Mouse (Mus musculus) CD4-positive, CD25-positive, alpha-beta regulatory T cell, adult 4 months (primary cell): ENCODE measurements around the gene Disp2. TPM values are rescaled to one million over a fixed set of nuclear protein-coding genes. Genes with fewer than 3 reads are reported as not detected.

Source experiments
- ATAC-seq: one replicate; pipeline ENCODE4 v1.8.0; 2017
- polyA plus RNA-seq, 2 experiments: library from polyadenylated mRNA; unstranded; fragments of 100-300 nt; shearing (Covaris generic); gene quantifications; one replicate each; pipeline ENCODE4 v1.2.1; 2017

Disp2 gene
- polyA plus RNA-seq, result not detected

DNA sequence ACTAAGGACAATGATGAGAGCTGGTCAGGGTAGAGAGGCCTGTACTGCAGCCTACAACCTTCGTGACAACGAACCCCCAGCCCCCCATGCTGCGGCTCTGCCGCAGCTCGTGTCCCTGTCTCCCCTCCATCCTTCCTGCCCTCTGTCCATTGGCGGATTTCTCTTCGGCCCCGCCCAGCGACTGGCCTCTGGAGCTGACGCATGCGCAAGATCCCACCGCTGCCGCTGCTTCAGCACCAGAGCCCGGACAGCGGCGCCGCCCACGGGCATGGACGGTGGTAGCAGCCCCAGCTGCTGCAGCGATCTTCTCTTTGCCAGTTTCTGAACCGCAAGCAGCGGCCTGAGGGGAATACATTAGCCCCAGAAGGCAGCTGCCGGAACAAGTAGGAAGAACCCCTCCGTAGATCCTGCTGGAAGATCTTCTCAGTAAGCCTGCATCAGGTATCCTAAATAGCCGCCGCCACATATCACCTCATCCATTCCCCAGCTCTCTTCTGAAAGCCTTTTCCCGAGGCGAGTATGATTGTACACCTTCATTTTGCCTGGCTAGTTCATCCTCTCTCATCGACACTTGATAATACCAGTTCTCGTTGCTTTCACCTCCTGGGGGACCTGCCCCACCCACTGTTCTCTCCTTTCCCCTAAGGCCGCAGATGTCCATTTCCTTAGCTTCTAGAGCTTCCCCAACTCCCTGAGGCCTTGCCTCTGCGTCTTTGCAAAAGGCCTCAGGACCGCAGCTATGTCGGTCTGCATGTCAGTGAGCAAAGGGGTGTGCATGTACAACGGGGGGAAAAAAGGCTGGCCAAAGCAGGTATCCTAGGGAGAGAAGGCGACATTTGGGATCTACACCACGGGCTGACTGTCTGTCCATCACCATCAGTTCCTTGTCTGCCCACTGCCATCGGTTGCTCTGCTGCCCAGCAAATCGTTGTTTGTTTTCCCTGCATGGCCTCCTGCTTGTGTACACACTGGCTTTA lies at the start of gene Disp2:
Disp2 (plus strand) TSS at position 216 of the 977 bp plus-strand sequence.
- ATAC-seq, result peak; percentile 45

DNA sequence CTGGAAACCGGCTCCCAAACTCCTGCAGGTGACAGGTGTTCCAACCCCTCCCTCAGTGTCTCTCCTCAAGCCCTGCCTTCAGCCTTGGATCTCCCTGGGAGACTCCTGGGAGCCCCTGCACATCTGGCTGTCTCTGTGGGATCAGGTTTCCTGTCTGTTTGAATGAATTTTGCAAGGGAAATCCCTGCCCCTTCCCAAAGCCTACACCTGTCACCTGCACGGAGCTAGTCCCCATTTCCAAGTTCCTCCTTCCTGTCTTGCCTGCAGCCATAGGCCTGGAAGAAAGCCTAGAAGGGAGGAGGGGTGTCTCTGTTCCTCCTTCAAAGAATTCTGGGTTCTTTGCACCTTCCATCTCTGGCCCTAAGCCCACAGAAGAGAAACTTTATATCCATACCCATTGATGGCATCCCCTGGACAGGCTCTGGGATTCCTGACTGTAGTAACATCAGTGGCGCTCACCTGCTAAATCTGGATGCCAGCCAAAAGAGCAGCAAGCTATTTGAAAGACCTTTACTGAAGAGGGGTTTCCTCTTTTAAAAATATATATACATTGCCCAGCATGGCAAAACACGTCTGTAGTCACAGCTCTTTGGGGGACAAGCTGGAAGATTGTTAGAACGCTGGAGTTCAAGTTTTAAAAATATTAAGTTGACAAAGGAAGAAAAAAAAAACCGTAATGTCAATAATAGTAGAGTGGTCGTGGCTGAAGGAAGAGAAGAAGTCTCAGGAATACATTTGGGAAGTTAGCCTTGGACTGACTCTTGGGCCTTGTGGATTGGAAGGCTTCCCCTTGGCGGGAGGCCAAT lies 49.5 kb upstream of the Disp2 start:
- ATAC-seq, result no peak

DNA sequence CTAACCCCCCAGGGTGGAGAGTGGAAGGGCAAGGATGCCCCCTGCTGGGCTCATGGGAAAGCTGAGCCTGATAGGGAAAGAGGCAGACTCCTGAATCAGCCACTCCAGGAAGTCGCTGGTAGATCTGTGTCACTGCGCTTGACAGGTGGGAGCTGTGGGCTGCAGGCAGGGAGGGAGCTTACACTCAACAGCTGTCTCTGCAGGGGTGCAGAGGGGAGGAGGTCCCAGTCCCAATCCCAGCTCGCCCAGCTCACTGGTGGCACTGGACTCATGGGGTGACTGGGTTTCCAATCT lies 49.0 kb upstream of the Disp2 start:
- ATAC-seq, result peak; percentile 29

DNA sequence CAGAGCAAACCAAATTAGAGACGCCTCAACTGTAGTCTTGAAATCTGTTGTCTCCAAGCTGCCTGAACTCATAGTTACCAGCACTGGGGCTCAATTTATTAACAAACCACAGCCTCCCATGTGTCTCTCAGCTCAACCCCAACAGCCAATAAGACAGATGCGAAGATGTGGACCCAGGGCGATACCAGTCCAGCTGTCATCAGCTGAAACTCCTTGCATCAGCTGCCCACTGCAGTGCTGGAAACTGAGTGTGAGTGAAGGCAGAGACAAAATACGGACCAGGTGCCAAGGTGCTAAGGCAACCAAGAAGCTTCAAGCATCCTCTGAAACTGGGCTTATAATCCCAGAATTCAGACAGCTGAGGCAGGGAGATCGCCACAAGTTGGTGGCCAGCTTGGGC lies 47.5 kb upstream of the Disp2 start:
- no peak for ATAC-seq

DNA sequence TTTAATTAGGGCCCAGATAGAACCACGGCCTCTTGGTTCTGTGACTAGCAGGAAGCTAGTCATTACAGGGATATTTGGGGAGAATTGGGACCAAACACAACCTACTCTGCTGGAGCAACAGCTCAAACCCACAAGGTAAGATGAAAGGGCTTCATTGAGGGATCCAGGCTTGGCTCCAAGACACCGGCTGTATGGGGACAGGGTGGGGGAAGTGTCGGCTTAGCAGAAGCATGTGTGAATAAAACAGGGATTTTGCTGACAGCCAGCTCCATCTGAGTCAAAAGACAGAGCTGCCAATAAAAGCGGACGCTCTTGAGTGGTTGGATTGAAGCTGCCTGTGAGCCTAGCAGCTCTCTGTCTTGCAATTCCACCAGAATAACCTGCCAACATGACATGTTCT lies 46.2 kb upstream of the Disp2 start:
- no peak for ATAC-seq

DNA sequence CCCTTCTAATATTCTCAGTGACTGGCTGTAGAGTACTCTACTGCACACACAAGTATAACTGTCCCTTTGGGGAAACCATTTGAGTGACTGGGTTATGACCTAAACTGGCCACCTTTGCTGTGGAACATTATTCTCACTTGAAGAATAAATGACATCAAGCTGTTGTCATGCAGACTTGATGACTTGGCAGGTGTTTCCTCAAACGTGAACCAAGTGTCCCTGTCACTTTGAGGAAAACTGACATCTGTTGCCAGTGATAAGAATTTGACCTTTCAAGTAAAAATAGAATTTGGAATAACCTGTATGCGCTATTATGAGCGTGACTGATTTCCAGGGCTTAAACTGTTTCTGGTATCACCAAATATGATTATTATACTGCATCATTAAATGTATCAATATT lies 39.2 kb upstream of the Disp2 start:
- no peak for ATAC-seq

DNA sequence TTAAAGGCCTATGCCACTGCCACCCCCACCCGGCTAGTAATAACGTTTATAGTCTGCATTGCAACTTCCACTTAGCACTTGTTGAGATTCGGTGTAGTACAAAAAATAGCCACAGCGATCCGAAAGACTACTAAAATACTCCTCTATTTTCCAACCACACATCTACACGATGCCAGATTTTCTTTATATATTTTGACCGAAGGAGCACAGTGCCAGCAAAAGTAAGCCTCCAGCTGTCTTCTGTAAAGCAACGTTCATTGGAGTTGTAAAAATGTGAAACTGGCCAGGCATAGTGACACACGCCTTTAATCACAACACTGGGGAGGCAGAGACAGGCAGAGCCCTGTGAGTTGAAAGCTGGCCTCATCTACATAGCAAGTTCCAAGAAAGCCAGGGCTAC lies 38.3 kb upstream of the Disp2 start:
- no peak for ATAC-seq

DNA sequence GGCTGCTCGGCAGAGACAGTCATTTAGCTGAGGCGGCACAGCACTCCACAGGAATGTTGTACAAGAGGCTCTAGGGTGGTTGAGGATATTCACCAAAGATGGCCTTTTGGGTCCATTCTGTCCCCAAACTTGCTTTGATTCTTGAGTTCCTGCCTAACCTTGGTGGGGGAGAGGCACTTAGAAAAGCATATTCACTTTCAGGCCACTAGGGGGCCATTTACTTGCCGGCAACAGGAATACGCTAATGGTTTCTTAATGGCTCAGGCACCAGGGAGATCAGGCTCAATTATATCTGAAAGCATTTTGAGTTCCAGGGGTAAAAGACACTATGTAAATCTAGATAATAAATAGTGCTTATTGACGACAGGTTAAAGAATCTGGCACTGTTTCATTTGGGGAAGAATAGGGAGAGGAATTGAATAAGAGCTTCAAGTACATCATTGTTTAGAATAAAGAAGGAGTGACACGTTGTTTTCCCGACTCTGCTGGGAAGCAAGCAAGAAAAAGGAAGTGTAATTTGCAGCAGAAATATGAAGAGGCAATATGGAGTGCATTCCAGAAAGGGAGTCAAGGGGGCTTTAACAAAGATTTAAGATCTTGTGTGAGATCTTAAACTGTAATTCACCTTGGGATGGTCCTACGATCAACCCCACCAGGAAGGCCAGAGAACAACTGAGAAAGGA lies 36.1 kb upstream of the Disp2 start:
- ATAC-seq, result peak; percentile 51

DNA sequence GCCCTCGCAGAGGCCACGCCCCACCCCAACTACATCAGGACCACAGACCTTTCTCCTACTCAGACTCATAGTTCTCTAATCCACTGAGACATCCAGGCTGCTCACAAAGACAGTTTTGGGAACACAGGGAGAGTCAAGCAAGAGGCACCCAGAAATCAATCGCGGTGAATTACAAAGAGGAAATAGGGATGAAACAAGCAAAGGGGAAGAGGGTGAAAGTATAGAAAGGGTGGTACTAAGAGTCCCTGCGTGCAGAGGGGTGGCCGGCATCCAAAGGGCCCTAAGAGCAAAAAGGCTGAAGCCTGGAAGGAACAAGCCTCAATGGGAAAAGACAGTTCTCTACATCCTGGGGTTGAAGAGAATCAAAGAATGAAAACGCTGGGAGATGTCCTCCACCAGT lies 34.9 kb upstream of the Disp2 start:
- ATAC-seq, result no peak

DNA sequence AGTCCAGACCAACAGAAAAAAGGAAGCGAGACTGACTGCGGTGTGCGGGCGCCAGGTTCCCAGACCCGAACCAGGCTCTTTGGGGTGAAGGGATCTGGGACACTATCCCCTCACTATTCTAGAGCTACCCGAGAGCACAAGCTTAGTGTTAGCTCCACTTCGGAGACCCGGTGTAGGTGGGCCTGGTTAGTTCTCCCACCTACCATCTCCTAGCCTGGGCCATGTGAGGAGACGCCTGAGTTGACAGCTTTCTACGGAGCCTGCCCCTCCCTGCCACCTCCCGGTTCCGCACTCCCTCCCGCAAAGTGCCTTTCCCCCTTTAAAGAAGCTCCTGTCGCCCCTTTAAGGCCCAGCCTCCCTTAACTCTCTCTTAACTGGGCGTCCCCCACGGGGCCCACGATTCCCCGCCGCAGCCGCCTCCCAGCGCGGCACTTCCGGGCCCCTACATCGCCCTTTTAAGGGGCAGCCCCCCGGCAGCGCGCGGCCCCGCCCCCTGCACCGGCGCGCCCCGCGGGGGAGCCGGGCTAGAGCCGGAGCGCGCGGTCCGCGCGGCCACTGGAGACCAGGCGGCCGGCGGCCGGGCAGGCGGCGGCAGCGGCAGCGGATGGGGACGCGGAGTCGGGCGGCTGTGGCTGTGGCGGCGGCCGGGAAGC lies 34.2 kb upstream of the Disp2 start, which contains the start of gene Inafm2:
Inafm2 (plus strand) TSS at position 527 of the 653 bp plus-strand sequence.
- ATAC-seq, result peak; percentile 84

DNA sequence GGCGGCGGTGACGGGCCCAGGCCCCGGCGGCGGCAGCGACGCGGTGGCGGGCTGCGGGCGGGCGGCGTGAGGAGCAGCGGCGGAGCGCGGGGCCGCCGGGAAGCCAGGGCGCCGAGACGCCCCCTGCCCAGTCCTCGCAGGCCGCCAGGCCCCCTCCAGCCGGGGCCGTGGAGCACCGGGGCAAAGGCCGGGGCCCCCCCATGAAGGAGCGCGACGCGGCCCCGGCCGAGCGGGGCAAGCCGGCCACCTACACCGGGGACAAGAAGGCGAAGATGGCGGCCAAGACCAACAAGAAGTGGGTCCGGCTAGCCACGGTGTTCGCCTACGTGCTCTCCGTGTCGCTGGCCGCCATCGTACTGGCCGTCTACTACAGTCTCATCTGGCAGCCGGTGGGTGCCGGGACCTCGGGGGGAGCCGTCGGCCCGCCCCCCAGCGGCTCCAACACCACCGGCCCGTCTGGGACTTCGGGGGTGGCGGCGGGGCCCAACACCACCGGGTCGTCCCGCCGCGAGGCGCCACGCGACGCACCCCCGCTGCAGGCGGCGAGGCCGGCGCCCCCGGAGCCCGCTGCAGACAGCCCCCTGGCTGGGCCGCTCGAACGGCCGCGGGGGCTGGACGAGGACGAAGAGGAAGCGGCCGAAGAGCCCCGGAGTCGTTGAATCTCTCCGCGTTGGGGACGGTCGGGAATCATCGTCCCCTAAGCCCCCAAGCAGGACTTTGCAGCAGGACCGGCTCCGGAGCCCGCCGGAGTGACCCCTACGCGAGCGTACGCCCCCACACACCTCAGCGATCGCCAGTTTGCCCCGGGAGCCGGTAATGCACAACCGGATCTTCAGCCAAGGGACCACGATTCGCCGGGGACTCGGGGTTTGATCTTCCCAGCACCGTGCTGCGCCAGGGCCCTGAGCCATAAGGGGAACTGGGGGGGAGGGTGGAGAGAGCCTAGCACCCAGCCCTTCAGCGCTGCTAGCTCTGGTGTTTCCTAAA lies 33.3 kb upstream of the Disp2 start:
- ATAC-seq, result peak; percentile 32

DNA sequence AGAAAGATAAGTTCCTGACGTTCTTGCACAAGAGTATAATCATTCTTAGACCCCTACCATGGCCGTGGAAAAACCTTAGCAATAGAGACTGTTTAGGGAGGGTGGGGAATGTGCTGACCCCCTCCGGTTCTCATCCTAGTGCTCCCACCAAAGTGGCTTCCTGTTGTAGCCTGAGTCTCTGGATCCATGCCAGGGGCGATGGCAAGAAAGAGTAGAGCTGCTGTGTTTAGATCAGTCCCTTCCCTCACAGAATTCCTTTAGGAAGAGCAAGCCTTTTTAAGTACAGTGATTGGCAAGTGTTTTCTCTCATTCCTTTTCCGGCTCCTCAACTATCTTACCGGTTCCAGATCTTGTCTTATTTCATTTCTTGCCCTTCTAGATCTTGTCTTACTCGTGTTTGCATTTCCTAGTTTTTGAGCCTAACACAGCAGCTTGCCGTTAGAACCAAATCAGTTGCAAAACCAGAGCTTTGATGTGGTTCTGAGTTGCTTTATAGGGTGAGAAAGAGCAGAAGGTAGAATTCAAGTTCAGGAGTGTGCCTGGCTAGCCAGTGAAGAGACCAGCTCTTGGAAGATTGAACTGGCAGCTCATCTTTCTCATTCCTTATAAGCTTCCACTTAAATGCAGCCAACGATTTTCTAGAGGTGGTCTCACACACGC lies 32.1 kb upstream of the Disp2 start:
- no peak for ATAC-seq

DNA sequence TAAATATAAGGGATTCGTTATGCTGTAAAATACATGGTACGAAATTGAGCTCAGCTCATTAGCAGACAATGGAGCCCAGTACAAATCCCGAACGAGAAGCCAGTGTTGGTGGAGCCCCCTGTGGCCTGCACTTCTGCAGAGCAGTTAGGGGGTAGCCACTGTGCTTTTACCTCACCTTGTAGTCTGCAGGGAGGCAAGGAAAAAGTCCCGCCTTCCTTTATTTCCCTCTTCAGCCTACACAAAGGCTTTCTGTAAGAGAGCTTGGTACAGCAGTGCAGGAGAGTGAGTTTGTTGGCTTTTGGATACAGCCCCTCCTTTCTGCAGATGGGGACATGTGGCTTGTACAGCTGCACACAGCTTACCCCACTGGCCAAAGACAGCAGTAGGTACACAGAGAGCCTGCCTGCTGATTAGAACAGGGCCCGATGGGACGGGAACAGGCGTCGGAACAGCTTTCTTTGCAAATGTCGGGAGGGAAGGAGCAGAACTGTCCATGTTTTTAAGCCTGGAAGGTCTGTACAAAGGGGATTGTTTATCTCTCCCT lies 30.1 kb upstream of the Disp2 start:
- ATAC-seq, result no peak

DNA sequence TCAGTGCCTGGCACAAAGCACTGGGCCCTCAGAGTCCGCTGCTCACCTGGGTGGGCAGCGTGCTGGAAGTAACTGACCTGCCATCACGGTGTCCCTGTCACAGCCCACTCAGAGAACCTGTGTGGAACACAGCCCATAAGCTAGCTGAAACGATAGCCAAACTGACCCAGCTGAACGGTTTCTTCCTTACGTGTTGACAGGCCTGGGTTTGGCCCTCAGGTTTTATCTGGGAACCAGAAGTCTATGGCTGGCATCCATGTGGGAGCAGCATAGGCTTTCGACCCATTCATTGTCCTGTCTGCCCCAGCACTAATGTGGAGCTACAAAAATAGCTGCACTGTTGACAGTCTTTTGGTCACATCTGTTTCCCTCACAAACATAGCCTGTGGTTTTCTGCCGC lies 29.0 kb upstream of the Disp2 start:
- ATAC-seq, result no peak

DNA sequence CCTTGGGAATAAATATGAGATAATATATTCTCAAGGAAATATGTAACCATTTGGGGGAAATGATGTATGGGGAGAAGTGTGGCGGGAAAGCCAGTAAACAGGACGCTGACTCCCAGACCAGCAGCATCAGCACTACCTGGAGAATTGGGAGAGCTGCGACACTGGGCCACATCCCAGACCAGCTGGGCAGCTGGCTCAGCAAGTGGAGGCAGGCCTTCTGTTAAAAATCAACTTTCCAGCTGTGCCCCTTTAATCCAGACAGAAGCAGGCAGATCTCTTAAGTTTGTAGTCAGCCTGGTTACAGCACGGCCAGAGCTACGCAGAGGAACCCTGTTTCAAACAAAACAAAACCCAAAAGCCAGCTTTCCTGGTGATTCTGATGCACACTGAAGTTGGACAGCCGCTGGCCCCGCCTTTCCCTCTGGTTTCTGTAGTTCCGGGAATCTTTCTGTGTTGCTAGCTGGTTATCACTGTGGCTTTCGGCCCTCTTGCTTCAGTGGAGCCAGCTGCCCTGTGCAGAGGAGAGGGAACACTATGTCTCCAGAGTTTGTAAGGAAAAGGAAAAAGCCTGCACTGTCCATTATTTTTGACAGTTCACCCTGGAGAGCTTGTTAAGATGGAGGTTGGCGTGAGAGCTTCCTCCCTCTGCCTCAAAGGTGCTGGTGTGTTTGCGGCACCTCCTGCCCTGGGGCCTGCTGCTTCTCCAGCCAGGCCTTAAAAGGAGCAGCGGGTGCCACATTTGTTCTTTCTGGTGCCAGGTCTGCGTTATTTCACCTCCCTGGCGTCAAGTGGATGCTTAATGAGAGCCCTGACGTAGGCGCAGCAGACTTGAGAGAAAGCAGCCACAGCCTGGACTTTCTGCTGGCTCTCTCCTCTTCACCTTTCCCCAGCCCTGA lies 27.4 kb upstream of the Disp2 start:
- no peak for ATAC-seq

DNA sequence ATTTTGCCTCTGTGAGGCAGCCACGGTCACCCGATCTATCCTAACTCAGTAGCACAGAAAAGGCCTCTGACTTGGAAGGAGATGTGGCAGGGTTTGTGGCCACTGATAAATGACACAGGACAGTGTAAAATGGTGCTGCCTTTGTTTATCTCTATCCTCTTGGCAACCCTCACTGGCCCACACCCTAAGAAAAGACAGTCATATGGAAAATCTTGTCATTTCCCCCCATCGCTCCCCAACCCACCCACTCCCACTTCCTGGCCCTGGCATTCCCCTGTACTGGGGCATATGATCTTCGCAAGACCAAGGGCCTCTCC lies 26.8 kb upstream of the Disp2 start:
- no peak for ATAC-seq

DNA sequence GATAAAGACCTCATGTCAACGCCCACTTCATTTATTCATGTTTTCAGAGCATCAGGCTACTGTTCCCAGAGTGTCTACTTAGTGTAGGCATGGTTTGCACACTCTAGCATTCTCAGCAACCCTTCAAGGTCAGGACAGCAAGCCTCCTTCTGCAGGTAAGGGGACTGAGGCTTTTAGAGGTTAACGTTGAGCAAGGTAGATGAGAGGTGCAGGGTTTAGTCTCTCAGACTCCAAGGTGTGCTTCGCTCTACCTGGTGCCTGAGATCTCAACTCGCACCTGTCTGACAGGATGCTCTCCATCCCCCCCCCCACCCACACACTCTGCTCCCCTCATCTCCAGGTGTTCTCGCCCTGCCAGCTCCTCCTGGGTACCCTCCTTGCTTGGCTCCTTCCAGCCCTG lies 25.4 kb upstream of the Disp2 start:
- no peak for ATAC-seq

DNA sequence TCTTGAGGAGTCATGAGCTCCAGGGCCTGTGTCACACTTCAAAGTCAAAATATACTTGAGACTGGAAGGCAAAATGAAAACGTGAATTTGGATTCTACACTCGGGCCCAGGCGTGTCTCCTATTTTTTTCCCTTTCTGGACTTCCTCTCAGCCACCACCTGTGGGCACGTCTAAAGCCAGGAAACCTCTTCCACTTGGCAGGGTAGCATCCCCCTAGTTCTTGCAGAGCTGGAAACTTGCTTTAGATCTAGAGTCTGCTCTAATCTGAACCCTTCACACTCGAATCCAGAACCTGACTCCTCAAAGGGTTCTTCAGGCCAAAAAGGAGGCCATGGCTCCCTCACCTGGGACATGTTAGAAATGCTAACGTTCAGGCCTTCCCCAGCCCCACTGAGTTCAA lies 24.1 kb upstream of the Disp2 start:
- no peak for ATAC-seq

DNA sequence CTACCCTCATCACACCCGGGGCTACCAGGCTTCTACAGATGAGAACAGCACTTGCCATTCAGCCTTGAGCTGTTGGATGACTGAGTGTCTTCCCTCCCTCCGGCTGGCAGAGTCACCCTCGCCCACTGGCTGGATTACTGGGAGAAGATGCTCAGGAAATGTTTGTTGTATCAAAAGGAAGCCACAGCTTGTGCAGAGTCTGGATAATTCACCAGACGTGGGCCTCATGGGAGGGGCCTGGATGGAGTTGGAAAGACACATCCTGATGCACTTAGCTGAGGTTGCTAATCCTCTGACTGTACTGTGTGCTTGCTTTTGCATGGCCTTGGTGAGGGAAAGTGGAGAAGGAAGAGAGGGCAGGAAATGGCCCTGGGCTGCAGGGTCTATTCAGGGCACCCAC lies 23.4 kb upstream of the Disp2 start:
- ATAC-seq, result no peak

DNA sequence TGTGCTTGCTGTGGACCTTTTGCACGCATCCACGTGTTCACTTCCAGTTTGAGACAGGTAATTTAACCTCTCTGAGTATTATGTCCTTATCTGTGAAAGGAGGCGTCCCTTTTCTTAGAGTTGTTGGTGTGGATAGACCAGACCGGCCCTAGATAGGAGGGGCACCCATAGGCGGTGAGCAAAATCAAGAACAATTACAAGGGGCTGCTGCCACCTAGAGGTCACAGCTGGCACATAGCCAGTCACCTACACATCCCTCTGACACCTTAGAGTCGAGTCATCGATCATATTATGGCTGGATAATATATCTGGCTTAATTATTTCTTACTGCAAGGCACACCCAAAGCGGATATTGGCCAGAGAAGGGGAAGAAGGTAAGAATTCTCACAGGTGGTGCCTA lies 19.7 kb upstream of the Disp2 start:
- ATAC-seq, result peak; percentile 91
